Mouse (Mus musculus): ENCODE data around the gene Myl6b. TPM values are rescaled to one million over a fixed set of nuclear protein-coding genes. Genes with fewer than 3 reads are reported as not detected.

Gene Myl6b
- polyA plus RNA-seq, 1 experiment from 2014 or later, result 5.3 TPM

GRCm38 (mm10) chr10:128538340-128538870 lies 39.9 kb upstream of the Myl6b start:
- Histone ChIP-seq H3K9me3 (replicated peaks; ENCODE audit: control insufficient read depth, low read length, poor library complexity, severe bottlenecking) (no peaks in the 10 kb centered on the region), H3K4me3 (ENCODE audit: low read depth, low read length) (no peak overlapping the region), H3K27ac (ENCODE audit: low read length) (no peak overlapping the region), H3K27me3 (ENCODE audit: control insufficient read depth, insufficient read depth, low read depth, low read length) (no peaks in the 10 kb centered on the region), H3K36me3 (ENCODE audit: control insufficient read depth, insufficient read depth, low read length) (0 out of 2 replicates have a peak, but pooled peaks cover 6% of the 10 kb centered on the region), H3K9ac (ENCODE audit: low read depth, low read length) (no peak overlapping the region), H3K4me2 (ENCODE audit: low read length) (no peak overlapping the region), H3K4me1 (ENCODE audit: control insufficient read depth, insufficient read depth, low read length) (no peaks in the 10 kb centered on the region; the same call in 1 of the 2 replicates)
- ATAC-seq, result no peak
- WGBS, result 88% methylated on average over 1 of the region's 1 CpGs

GRCm38 (mm10) chr10:128536266-128536940 lies 37.9 kb upstream of the Myl6b start:
- H3K27me3 ChIP-seq (ENCODE audit: control insufficient read depth, insufficient read depth, low read depth, low read length), result no peaks in the 10 kb centered on the region
- H3K4me3 ChIP-seq (ENCODE audit: low read depth, low read length), result peak overlapping the region; percentile 9; the same call in 1 of the 2 replicates
- no peaks in the 10 kb centered on the region for H3K9me3 ChIP-seq (replicated peaks; ENCODE audit: control insufficient read depth, low read length, poor library complexity, severe bottlenecking)
- no peaks in the 10 kb centered on the region for H3K36me3 ChIP-seq (ENCODE audit: control insufficient read depth, insufficient read depth, low read length)
- no peaks in the 10 kb centered on the region for H3K4me1 ChIP-seq (ENCODE audit: control insufficient read depth, insufficient read depth, low read length)
- H3K27ac ChIP-seq (ENCODE audit: low read length), result no peak overlapping the region
- ATAC-seq, result peak; percentile 88
- peak overlapping the region; percentile 11; the same call in 1 of the 2 replicates for H3K9ac ChIP-seq (ENCODE audit: low read depth, low read length)
- peak overlapping the region; percentile 47 for H3K4me2 ChIP-seq (ENCODE audit: low read length)
- WGBS, result 18% methylated on average over 18 of the region's 18 CpGs

- Histone ChIP-seq H3K4me3 (ENCODE audit: low read depth, low read length) (peak overlapping the region; percentile 9; the same call in 1 of the 2 replicates), H3K36me3 (ENCODE audit: control insufficient read depth, insufficient read depth, low read length) (no peaks in the 10 kb centered on the region), H3K4me1 (ENCODE audit: control insufficient read depth, insufficient read depth, low read length) (no peaks in the 10 kb centered on the region), H3K27me3 (ENCODE audit: control insufficient read depth, insufficient read depth, low read depth, low read length) (no peaks in the 10 kb centered on the region), H3K9ac (ENCODE audit: low read depth, low read length) (peak overlapping the region; percentile 11; the same call in 1 of the 2 replicates), H3K27ac (ENCODE audit: low read length) (no peak overlapping the region), H3K4me2 (ENCODE audit: low read length) (peak overlapping the region; percentile 47), H3K9me3 (replicated peaks; ENCODE audit: control insufficient read depth, low read length, poor library complexity, severe bottlenecking) (no peaks in the 10 kb centered on the region)
- WGBS, result 68% methylated on average over 4 of the region's 4 CpGs
- ATAC-seq, result no peak
These were observed 37.3 kb upstream of the Myl6b start for GRCm38 (mm10) chr10:128535624-128536265.

- 77% methylated on average over 2 of the region's 2 CpGs for WGBS
These were observed 36.7 kb upstream of the Myl6b start for GRCm38 (mm10) chr10:128535206-128535605.

GRCm38 (mm10) chr10:128526366-128527356 lies 28.2 kb upstream of the Myl6b start:
- no peak for ATAC-seq
- H3K9me3 ChIP-seq (replicated peaks; ENCODE audit: control insufficient read depth, low read length, poor library complexity, severe bottlenecking), result no peaks in the 10 kb centered on the region
- WGBS, result 31% methylated on average over 28 of the region's 28 CpGs
- H3K4me2 ChIP-seq (ENCODE audit: low read length), result peak overlapping the region; percentile 98
- no peak overlapping the region for H3K9ac ChIP-seq (ENCODE audit: low read depth, low read length)
- no peak overlapping the region for H3K27ac ChIP-seq (ENCODE audit: low read length)
- peaks cover 9% of the 10 kb centered on the region; the same call in 1 of the 2 replicates for H3K4me1 ChIP-seq (ENCODE audit: control insufficient read depth, insufficient read depth, low read length)
- no peaks in the 10 kb centered on the region; the same call in 1 of the 2 replicates for H3K27me3 ChIP-seq (ENCODE audit: control insufficient read depth, insufficient read depth, low read depth, low read length)
- H3K36me3 ChIP-seq (ENCODE audit: control insufficient read depth, insufficient read depth, low read length), result no peaks in the 10 kb centered on the region
- peak overlapping the region; percentile 58 for H3K4me3 ChIP-seq (ENCODE audit: low read depth, low read length)

More at GRCm38 (mm10) chr10:128535206-128535605, 36.7 kb upstream of the Myl6b start:
- Histone ChIP-seq H3K4me2 (ENCODE audit: low read length) (no peak overlapping the region), H3K27ac (ENCODE audit: low read length) (no peak overlapping the region), H3K4me3 (ENCODE audit: low read depth, low read length) (no peak overlapping the region), H3K27me3 (ENCODE audit: control insufficient read depth, insufficient read depth, low read depth, low read length) (no peaks in the 10 kb centered on the region), H3K4me1 (ENCODE audit: control insufficient read depth, insufficient read depth, low read length) (no peaks in the 10 kb centered on the region), H3K36me3 (ENCODE audit: control insufficient read depth, insufficient read depth, low read length) (no peaks in the 10 kb centered on the region), H3K9ac (ENCODE audit: low read depth, low read length) (no peak overlapping the region), H3K9me3 (replicated peaks; ENCODE audit: control insufficient read depth, low read length, poor library complexity, severe bottlenecking) (no peaks in the 10 kb centered on the region)
- no peak for ATAC-seq

GRCm38 (mm10) chr10:128525671-128526308 lies 27.3 kb upstream of the Myl6b start, which contains the start of gene Esyt1:
Gene Esyt1 (minus strand): TSS chr10:128525871.
- H3K27me3 ChIP-seq (ENCODE audit: control insufficient read depth, insufficient read depth, low read depth, low read length), result no peaks in the 10 kb centered on the region; the same call in 1 of the 2 replicates

DNA sequence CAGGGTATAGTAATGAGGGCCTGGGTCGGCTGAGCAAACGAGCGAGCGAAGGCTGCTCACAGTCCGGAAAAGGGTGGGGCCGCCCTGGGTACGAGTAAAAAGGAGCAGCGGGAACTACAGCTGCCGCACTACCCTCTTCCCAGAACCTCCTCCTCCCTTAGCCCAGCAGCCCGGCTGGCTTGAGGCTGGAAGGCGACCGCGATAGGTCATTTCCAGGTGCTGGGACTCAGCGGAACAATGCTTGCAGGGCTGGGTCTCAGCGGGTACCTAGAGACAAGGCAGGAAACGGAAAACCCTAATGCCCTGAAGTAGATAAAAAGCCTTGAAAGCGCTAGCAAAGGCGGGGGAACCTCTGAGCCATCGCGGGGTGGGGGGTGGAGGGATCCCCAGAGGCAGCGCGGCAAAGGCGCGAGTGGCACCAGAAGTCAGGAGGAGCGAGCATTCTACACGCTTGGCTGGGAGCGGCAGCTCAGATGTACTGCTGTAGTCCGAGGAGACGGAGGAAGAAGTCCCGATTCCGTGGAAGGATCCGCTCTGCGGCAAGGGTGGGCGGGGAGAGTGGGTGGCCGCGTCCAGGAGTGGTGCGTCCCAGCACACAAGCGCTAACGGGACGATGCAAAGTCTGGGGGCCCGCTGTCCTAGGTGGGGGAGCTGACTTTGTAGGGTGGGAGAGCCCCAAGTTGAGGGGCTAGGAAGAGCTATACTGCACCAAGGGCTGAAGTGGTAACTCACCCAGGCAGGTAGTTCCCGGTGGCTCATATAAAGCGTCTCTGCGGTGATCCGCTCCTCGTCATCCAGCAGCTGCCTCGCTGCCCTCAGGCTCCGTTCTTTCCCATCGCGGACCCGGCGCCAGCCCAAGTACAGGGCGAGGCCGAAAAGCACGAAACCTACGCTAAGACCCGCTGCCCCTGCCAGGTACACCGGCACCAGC lies 26.5 kb upstream of the Myl6b start:
- H3K4me3 ChIP-seq (ENCODE audit: low read depth, low read length), result peak overlapping the region; percentile 58
- ATAC-seq, result peak; percentile 55
- H3K9ac ChIP-seq (ENCODE audit: low read depth, low read length), result peak overlapping the region; percentile 62
- H3K9me3 ChIP-seq (replicated peaks; ENCODE audit: control insufficient read depth, low read length, poor library complexity, severe bottlenecking), result no peaks in the 10 kb centered on the region
- H3K27ac ChIP-seq (ENCODE audit: low read length), result no peak overlapping the region
- H3K36me3 ChIP-seq (ENCODE audit: control insufficient read depth, insufficient read depth, low read length), result no peaks in the 10 kb centered on the region
- peak overlapping the region; percentile 98 for H3K4me2 ChIP-seq (ENCODE audit: low read length)
- H3K27me3 ChIP-seq (ENCODE audit: control insufficient read depth, insufficient read depth, low read depth, low read length), result no peaks in the 10 kb centered on the region; the same call in 1 of the 2 replicates
- WGBS, result under 1% methylated on average over 56 of the region's 58 CpGs
- H3K4me1 ChIP-seq (ENCODE audit: control insufficient read depth, insufficient read depth, low read length), result peaks cover 9% of the 10 kb centered on the region; the same call in 1 of the 2 replicates

More at GRCm38 (mm10) chr10:128525671-128526308, 27.3 kb upstream of the Myl6b start, which contains the start of gene Esyt1:
- Histone ChIP-seq H3K27ac (ENCODE audit: low read length) (no peak within 1 kb of the TSS), H3K9me3 (replicated peaks; ENCODE audit: control insufficient read depth, low read length, poor library complexity, severe bottlenecking) (no peaks in the 10 kb centered on the region), H3K4me1 (ENCODE audit: control insufficient read depth, insufficient read depth, low read length) (peaks cover 9% of the 10 kb centered on the region; the same call in 1 of the 2 replicates), H3K9ac (ENCODE audit: low read depth, low read length) (peak within 1 kb of the TSS; percentile 62), H3K36me3 (ENCODE audit: control insufficient read depth, insufficient read depth, low read length) (no peaks in the 10 kb centered on the region), H3K4me3 (ENCODE audit: low read depth, low read length) (peak within 1 kb of the TSS; percentile 58), H3K4me2 (ENCODE audit: low read length) (peak within 1 kb of the TSS; percentile 98)
- peak; percentile 93 for ATAC-seq
- under 1% methylated on average over 37 of the region's 37 CpGs for WGBS
